Mouse (Mus musculus) CH12.LX (cell line): ENCODE data around the gene Zfp94. TPM values are rescaled to one million over a fixed set of nuclear protein-coding genes. Genes with fewer than 3 reads are reported as not detected.

Experiments
- DNase-seq: peaks from one replicate; pipeline ENCODE4 v3.0.0-alpha.2; 2013; ENCODE audit errors: extremely low read depth
- H3K27ac ChIP-seq: 2 replicates; pipeline ENCODE4 v1.5.1; 2012; ENCODE audit warnings: low read depth, mild to moderate bottlenecking, control low read depth, moderate library complexity; ENCODE audit not compliant: insufficient read depth
- H3K27me3 ChIP-seq: replicated peaks from 2 replicates; pipeline ENCODE3; 2012; ENCODE audit warnings: inconsistent platforms
- H3K36me3 ChIP-seq, 2 experiments: replicated peaks in 1 of 2; 2 replicates each; pipeline versions ENCODE3 to v1.6.1; 2012; ENCODE audit warnings: inconsistent platforms in 1 of 2, low read length in 1 of 2, mild to moderate bottlenecking in 1 of 2, mixed read lengths in 1 of 2, moderate library complexity in 1 of 2; ENCODE audit not compliant: control insufficient read depth in 1 of 2, insufficient read depth in 1 of 2
- H3K4me1 ChIP-seq, 2 experiments: 2 replicates each; pipeline ENCODE4 v1.6.1; 2012; ENCODE audit warnings: inconsistent platforms in 1 of 2, moderate library complexity in 1 of 2; ENCODE audit not compliant: insufficient read depth in 2 of 2, control insufficient read depth in 1 of 2
- H3K4me2 ChIP-seq: 2 replicates; pipeline ENCODE4 v1.6.1; 2012; ENCODE audit warnings: low read depth, mild to moderate bottlenecking, control low read depth; ENCODE audit not compliant: poor library complexity, insufficient read depth, severe bottlenecking
- H3K4me3 ChIP-seq, 3 experiments: fragments of 150-350 bp in 1 of 3; sonication (generic) in 1 of 3; replicated peaks in 1 of 3; 2 replicates each; pipeline versions ENCODE3 to v1.5.1; 2011 to 2012; ENCODE audit warnings: low read depth in 2 of 3, low read length in 2 of 3, mild to moderate bottlenecking in 2 of 3, moderate library complexity in 2 of 3, control low read depth in 1 of 3, improper control_type of control experiment in 1 of 3, inconsistent platforms in 1 of 3, mixed read lengths in 1 of 3; ENCODE audit not compliant: poor library complexity in 1 of 3
- H3K79me2 ChIP-seq: replicated peaks from 2 replicates; pipeline ENCODE4 v1.6.1; 2012; ENCODE audit warnings: mild to moderate bottlenecking, moderate library complexity; ENCODE audit not compliant: control insufficient read depth, poor library complexity, insufficient read depth, severe bottlenecking; ENCODE audit errors: extremely low read depth
- H3K9ac ChIP-seq: 2 replicates; pipeline ENCODE4 v1.6.1; 2012; ENCODE audit warnings: low read depth, mild to moderate bottlenecking, control low read depth, moderate library complexity; ENCODE audit not compliant: insufficient read depth
- H3K9me3 ChIP-seq: replicated peaks from 2 replicates; pipeline ENCODE3; 2012; ENCODE audit warnings: low read length, inconsistent platforms, mixed read lengths
- CHD1 ChIP-seq: IDR thresholded peaks from 2 replicates; pipeline ENCODE4 v1.6.1; 2012; ENCODE audit warnings: low read depth, low read length, improper control_type of control experiment, inconsistent platforms
- CTCF ChIP-seq, 2 experiments: IDR thresholded peaks in 1 of 2; conservative IDR thresholded peaks in 1 of 2; 2 replicates each; pipeline ENCODE4 v1.5.1; 2011 to 2012; ENCODE audit warnings: low read depth in 2 of 2, low read length in 2 of 2, improper control_type of control experiment in 1 of 2, inconsistent platforms in 1 of 2, mild to moderate bottlenecking in 1 of 2, moderate library complexity in 1 of 2
- E2F4 ChIP-seq: IDR thresholded peaks from 2 replicates; pipeline ENCODE4 v1.6.1; 2011; ENCODE audit warnings: low read depth, low read length, improper control_type of control experiment; ENCODE audit not compliant: insufficient replicate concordance
- ELF1 ChIP-seq: IDR thresholded peaks from 2 replicates; pipeline ENCODE4 v1.6.1; 2014; ENCODE audit warnings: low read depth, mild to moderate bottlenecking, inconsistent platforms, low read length, improper control_type of control experiment
- EP300 ChIP-seq: IDR thresholded peaks from 2 replicates; pipeline ENCODE4 v1.6.1; 2011; ENCODE audit warnings: low read length, improper control_type of control experiment
- GABPA ChIP-seq: IDR thresholded peaks from 2 replicates; pipeline ENCODE4 v1.6.1; 2012; ENCODE audit warnings: low read depth, low read length, improper control_type of control experiment, inconsistent platforms; ENCODE audit not compliant: insufficient replicate concordance
- HCFC1 ChIP-seq: IDR thresholded peaks from 2 replicates; pipeline ENCODE4 v1.6.1; 2012; ENCODE audit warnings: low read depth, mild to moderate bottlenecking, inconsistent platforms, low read length, improper control_type of control experiment
- JUND ChIP-seq: conservative IDR thresholded peaks from 2 replicates; pipeline ENCODE4 v1.6.1; 2011; ENCODE audit warnings: low read depth, low read length, improper control_type of control experiment
- MAFK ChIP-seq: IDR thresholded peaks from 2 replicates; pipeline ENCODE4 v1.6.1; 2011; ENCODE audit warnings: low read length, improper control_type of control experiment; ENCODE audit not compliant: insufficient replicate concordance
- MEF2A ChIP-seq: IDR thresholded peaks from 2 replicates; pipeline ENCODE4 v1.6.1; 2014; ENCODE audit warnings: low read depth, mild to moderate bottlenecking, inconsistent platforms, low read length, improper control_type of control experiment, borderline replicate concordance
- MXI1 ChIP-seq: IDR thresholded peaks from 2 replicates; pipeline ENCODE4 v1.6.1; 2011; ENCODE audit warnings: mild to moderate bottlenecking, low read depth, low read length, improper control_type of control experiment
- MYC ChIP-seq: IDR thresholded peaks from 2 replicates; pipeline ENCODE4 v1.6.1; 2011; ENCODE audit warnings: low read depth, mild to moderate bottlenecking, improper control_type of control experiment, low read length
- NELFE ChIP-seq: IDR thresholded peaks from 2 replicates; pipeline ENCODE4 v1.6.1; 2011; ENCODE audit warnings: low read depth, low read length, improper control_type of control experiment
- PAX5 ChIP-seq: IDR thresholded peaks from 2 replicates; pipeline ENCODE4 v1.6.1; 2012; ENCODE audit warnings: low read length, inconsistent platforms, mixed read lengths
- POLR2A ChIP-seq: IDR thresholded peaks from 2 replicates; pipeline ENCODE4 v1.6.1; 2011; ENCODE audit warnings: low read depth, mild to moderate bottlenecking, improper control_type of control experiment, low read length
- RAD21 ChIP-seq: IDR thresholded peaks from 2 replicates; pipeline ENCODE4 v1.6.1; 2011; ENCODE audit warnings: low read depth, mild to moderate bottlenecking, low read length, improper control_type of control experiment, moderate library complexity
- RCOR1 ChIP-seq: conservative IDR thresholded peaks from 2 replicates; pipeline ENCODE4 v1.6.1; 2012; ENCODE audit warnings: low read depth, mild to moderate bottlenecking, inconsistent platforms, low read length, improper control_type of control experiment
- SMC3 ChIP-seq: IDR thresholded peaks from 2 replicates; pipeline ENCODE4 v1.6.1; 2011; ENCODE audit warnings: low read depth, low read length, improper control_type of control experiment
- TCF12 ChIP-seq: IDR thresholded peaks from 2 replicates; pipeline ENCODE4 v1.6.1; 2014; ENCODE audit warnings: low read depth, mild to moderate bottlenecking, inconsistent platforms, low read length, improper control_type of control experiment
- USF2 ChIP-seq: conservative IDR thresholded peaks from 2 replicates; pipeline ENCODE4 v1.6.1; 2011; ENCODE audit warnings: low read depth, low read length, improper control_type of control experiment
- ZC3H11A ChIP-seq: IDR thresholded peaks from 2 replicates; pipeline ENCODE4 v1.6.1; 2012; ENCODE audit warnings: low read depth, mild to moderate bottlenecking, inconsistent platforms, low read length, improper control_type of control experiment
- ZKSCAN1 ChIP-seq: IDR thresholded peaks from 2 replicates; pipeline ENCODE4 v1.6.1; 2012; ENCODE audit warnings: low read depth, inconsistent platforms, low read length, improper control_type of control experiment, borderline replicate concordance
- ZNF384 ChIP-seq: IDR thresholded peaks from 2 replicates; pipeline ENCODE4 v1.6.1; 2012; ENCODE audit warnings: low read depth, low read length, improper control_type of control experiment, inconsistent platforms
- dilution Hi-C: fragments of 300-500 bp; cut with MboI; formaldehyde crosslinking; loops from 2 replicates; pipeline ENCODE4 v1.14.3; 2020; ENCODE audit warnings: low sequenced_read_pairs; ENCODE audit not compliant: extremely low pct_unique_long_range_greater_than_20kb, extremely low pct_ligation_motif_present
- in situ Hi-C: fragments of 300-500 bp; cut with MboI; formaldehyde crosslinking; loops from 3 replicates; pipeline ENCODE4 v1.14.3; 2019; ENCODE audit warnings: low sequenced_read_pairs, low pct_ligation_motif_present, low pct_unique_long_range_greater_than_20kb, mixed read lengths
- polyA plus RNA-seq: library from polyadenylated mRNA; unstranded; fragments of >175 nt; gene quantifications from 2 replicates; pipeline ENCODE4 v1.2.1, GENCODE M21; 2012; ENCODE audit warnings: low read depth; ENCODE audit not compliant: insufficient read length
- total RNA-seq, 2 experiments: library from RNA; depleted of rRNA; stranded (reverse); fragments of 300-350 nt in 1 of 2; fragments of >200 nt in 1 of 2; gene quantifications; 2 replicates each; pipeline ENCODE4 v1.2.3; 2012 to 2014

Zfp94 gene
- total and polyA plus RNA-seq, 3 experiments = 3.3 to 6.0 (median 4.5) TPM

GRCm38 (mm10) chr7:24260000-24260312, 56.5 kb downstream of the Zfp94 start:
- no peak overlapping the region for H3K9ac ChIP-seq
- no peak overlapping the region for H3K27ac ChIP-seq
- dilution Hi-C loops = no loop called here
- H3K4me1 ChIP-seq = no peaks in the 10 kb centered on the region; a peak in 1 of 4 replicates
- H3K79me2 ChIP-seq = no peaks in the 10 kb centered on the region
- no peak for TF ChIP-seq SMC3
- no peak for TF ChIP-seq JUND
- no peak for TF ChIP-seq RCOR1
- no peak for TF ChIP-seq ZC3H11A
- no peak for TF ChIP-seq CTCF (conservative IDR thresholded peaks at IDR 0.05 in 1 of 2, IDR thresholded peaks at IDR 0.05 in 1 of 2; ENCODE audit: low read depth in 2 of 2, low read length in 2 of 2)
- no peak for TF ChIP-seq HCFC1
- no peak for TF ChIP-seq POLR2A
- no peak for TF ChIP-seq EP300
- TF ChIP-seq ZKSCAN1 = no peak
- TF ChIP-seq CHD1 = no peak
- TF ChIP-seq NELFE = no peak
- TF ChIP-seq ZNF384 = no peak
- no peak for TF ChIP-seq E2F4
- no peak for TF ChIP-seq PAX5
- TF ChIP-seq MEF2A = no peak
- TF ChIP-seq TCF12 = no peak
- no peak for TF ChIP-seq USF2
- TF ChIP-seq MAFK = no peak
- no peak for TF ChIP-seq MXI1
- no peak for TF ChIP-seq RAD21
- peaks cover 12% of the 10 kb centered on the region for H3K27me3 ChIP-seq
- H3K9me3 ChIP-seq = no peaks in the 10 kb centered on the region
- in situ Hi-C loops = no loop called here
- H3K4me3 ChIP-seq = no peak overlapping the region
- no peaks in the 10 kb centered on the region for H3K36me3 ChIP-seq
- H3K4me2 ChIP-seq = no peak overlapping the region
- DNase-seq = no peak

- H3K27ac ChIP-seq = no peak overlapping the region
- peaks cover 12% of the 10 kb centered on the region for H3K27me3 ChIP-seq
- H3K4me2 ChIP-seq = no peak overlapping the region
- TF ChIP-seq ELF1 = no peak
- TF ChIP-seq GABPA = no peak
- no peak for TF ChIP-seq POLR2A
- no peak for TF ChIP-seq SMC3
- TF ChIP-seq RAD21 = no peak
- TF ChIP-seq MYC = no peak
- DNase-seq = no peak
- H3K79me2 ChIP-seq = no peaks in the 10 kb centered on the region
- dilution Hi-C loops (no loop called here), in situ Hi-C loops (no loop called here)
- no peaks in the 10 kb centered on the region for H3K9me3 ChIP-seq
- H3K4me1 ChIP-seq = no peaks in the 10 kb centered on the region; a peak in 1 of 4 replicates
- H3K36me3 ChIP-seq = no peaks in the 10 kb centered on the region
- H3K9ac ChIP-seq = no peak overlapping the region
- no peak overlapping the region for H3K4me3 ChIP-seq
Observed at GRCm38 (mm10) chr7:24259306-24259999, 57.0 kb downstream of the Zfp94 start.
